Mouse (Mus musculus): Measurements from ENCODE around the gene Rnf144a. TPM values are rescaled to one million over a fixed set of nuclear protein-coding genes. Genes with fewer than 3 reads are reported as not detected.
"Not testable (repeated sequence)": the region's sequence is repeated elsewhere in the genome, so short reads cannot be mapped to it uniquely, and the experiment has no call there.

Rnf144a gene
- total RNA-seq, 4 experiments from 2014 or later = 4.8 to 11.7 (median 8.9) TPM

GRCm38 (mm10) chr12:26323783-26324364 is 91.2 kb downstream of the Rnf144a start:
- no peak for DNase-seq (ENCODE audit: low spot score)

- DNase-seq (ENCODE audit: low spot score) = peak; percentile 59
Measured at GRCm38 (mm10) chr12:26316261-26316660, 98.8 kb downstream of the Rnf144a start.

GRCm38 (mm10) chr12:26314959-26315358 is 100.1 kb downstream of the Rnf144a start:
- DNase-seq (ENCODE audit: low spot score) = peak; percentile 31

GRCm38 (mm10) chr12:26311548-26311947 is 103.5 kb downstream of the Rnf144a start:
- DNase-seq (ENCODE audit: low spot score) = peak; percentile 60

GRCm38 (mm10) chr12:26310247-26310646 is 104.8 kb downstream of the Rnf144a start:
- DNase-seq (ENCODE audit: low spot score) = no peak

GRCm38 (mm10) chr12:26302886-26303285 is 112.2 kb downstream of the Rnf144a start:
- DNase-seq (ENCODE audit: low spot score) = no peak

GRCm38 (mm10) chr12:26299515-26300090 is 115.5 kb downstream of the Rnf144a start:
- DNase-seq (ENCODE audit: low spot score) = no peak

- DNase-seq (ENCODE audit: low spot score) = not testable (repeated sequence)
Measured at GRCm38 (mm10) chr12:26295995-26296394, 119.1 kb downstream of the Rnf144a start.

- no peak for DNase-seq (ENCODE audit: low spot score)
Measured at GRCm38 (mm10) chr12:26289200-26289599, 125.9 kb downstream of the Rnf144a start.

- DNase-seq (ENCODE audit: low spot score) = no peak
Measured at GRCm38 (mm10) chr12:26288347-26288746, 126.7 kb downstream of the Rnf144a start.

GRCm38 (mm10) chr12:26285939-26286338 is 129.1 kb downstream of the Rnf144a start:
- DNase-seq (ENCODE audit: low spot score) = no peak

- no peak for DNase-seq (ENCODE audit: low spot score)
Measured at GRCm38 (mm10) chr12:26285460-26285859, 129.6 kb downstream of the Rnf144a start.

- DNase-seq (ENCODE audit: low spot score) = no peak
Measured at GRCm38 (mm10) chr12:26280719-26281480, 134.2 kb downstream of the Rnf144a start.

GRCm38 (mm10) chr12:26277002-26277669 is 137.9 kb downstream of the Rnf144a start:
- peak; percentile 22 for DNase-seq (ENCODE audit: low spot score)

GRCm38 (mm10) chr12:26276556-26276955 is 138.5 kb downstream of the Rnf144a start:
- DNase-seq (ENCODE audit: low spot score) = no peak

Small RNAs within 50 kb of the gene (microRNA-seq; reads per million reads assigned to microRNA genes)
- 7.3 reads per million, percentile 19 among the genes with 10 or more reads in this experiment for gene Mir6538

Other genes with a start within 250 kb of the Rnf144a start
- gene Rsad2, start 41.2 kb upstream of the Rnf144a start, total RNA-seq (2022) = 1 to 10 TPM; 4.0 to 7.3 (median 5.7) TPM
- gene Cmpk2, start 54.0 kb upstream of the Rnf144a start, total RNA-seq (2022) = 1 to 10 TPM; 3.5 to 4.6 (median 4.4) TPM